Mouse (Mus musculus): ENCODE measurements around the gene Creb3l1. TPM values are rescaled to one million over a fixed set of nuclear protein-coding genes. Genes with fewer than 3 reads are reported as not detected.

Creb3l1 gene
- total and polyA plus RNA-seq, 2 experiments from 2014 or later, result 3.8 to 4.2 TPM

DNA sequence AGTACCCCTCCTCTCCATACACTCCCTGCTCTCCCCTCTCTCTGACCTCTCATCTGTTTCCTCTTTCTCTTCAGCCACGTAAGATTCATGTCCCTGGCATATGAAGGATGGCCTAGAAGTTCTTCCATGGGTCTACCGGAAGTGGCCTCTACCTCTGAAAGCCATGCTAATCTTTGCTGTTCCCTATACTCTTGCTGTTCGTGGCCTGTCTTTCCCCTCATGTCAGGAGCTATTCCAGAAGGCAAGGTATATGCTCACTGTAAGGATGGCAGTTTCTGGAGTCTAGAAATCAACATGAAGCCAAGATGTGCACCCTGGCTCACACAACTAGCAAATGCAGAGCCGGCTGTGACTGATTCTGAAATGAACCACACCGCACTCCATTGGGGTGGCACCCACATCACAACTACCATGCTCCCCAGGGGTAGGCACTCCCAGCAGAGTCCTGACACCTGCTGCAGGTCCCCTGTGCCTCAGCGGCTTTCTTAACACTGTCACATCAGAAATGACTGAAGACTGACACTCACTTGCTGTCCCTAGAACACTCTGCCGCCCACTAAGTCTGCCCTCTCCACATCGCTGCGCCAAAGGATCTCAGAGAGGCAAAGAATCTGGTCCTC is 39.3 kb downstream of the Creb3l1 start:
- no peak overlapping the region for H3K4me3 ChIP-seq (ENCODE audit: low read depth, low read length)
- no peak overlapping the region for H3K9ac ChIP-seq (replicated peaks; ENCODE audit: low read depth, low read length)
- peak overlapping the region; percentile 78 for H3K27ac ChIP-seq (ENCODE audit: low read depth)
- H3K4me2 ChIP-seq (ENCODE audit: low read depth, low read length), result peak overlapping the region; percentile 55
- H3K27me3 ChIP-seq (ENCODE audit: control insufficient read depth, insufficient read depth, low read length), result no peaks in the 10 kb centered on the region
- 47% methylated on average over 9 of the region's 9 CpGs for WGBS
- H3K9me3 ChIP-seq (replicated peaks; ENCODE audit: control insufficient read depth, low read length), result no peaks in the 10 kb centered on the region
- H3K36me3 ChIP-seq (replicated peaks; ENCODE audit: control insufficient read depth, insufficient read depth, low read length), result no peaks in the 10 kb centered on the region
- TF ChIP-seq CTCF (IDR thresholded peaks at IDR 0.05; ENCODE audit: low read depth) (no peak), EP300 (IDR thresholded peaks at IDR 0.05; ENCODE audit: low read depth) (no peak)
- DNase-seq (ENCODE audit: low spot score), result no peak
- no peak; the same call in 1 of the 2 replicates for ATAC-seq (ENCODE audit: insufficient read depth, low read depth)
- peaks cover 10% of the 10 kb centered on the region for H3K4me1 ChIP-seq (ENCODE audit: control insufficient read depth, insufficient read depth)

DNA sequence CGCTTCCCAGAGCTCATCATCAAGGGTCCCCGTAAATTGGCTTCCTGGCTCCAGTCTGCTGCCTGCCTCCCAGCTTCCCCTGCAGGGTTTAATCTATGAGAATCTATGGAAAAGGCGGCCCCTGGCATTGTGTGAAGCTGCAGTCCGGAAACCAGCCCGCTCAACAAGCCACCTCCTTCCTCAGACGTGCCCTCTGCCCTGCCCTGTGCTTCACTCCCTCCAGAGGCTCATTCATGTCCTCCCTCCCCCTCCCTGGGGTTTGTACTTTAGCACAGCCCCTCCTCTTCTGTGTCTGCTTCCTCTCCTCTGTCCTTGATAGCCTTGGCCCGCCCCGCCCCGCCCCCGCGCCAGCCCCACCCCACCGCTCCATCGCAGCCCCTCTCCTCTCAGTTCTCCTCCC is 39.9 kb downstream of the Creb3l1 start:
- DNase-seq (ENCODE audit: low spot score), result peak; percentile 92
- peak; percentile 93 for ATAC-seq (ENCODE audit: insufficient read depth, low read depth)
- peaks cover 10% of the 10 kb centered on the region for H3K4me1 ChIP-seq (ENCODE audit: control insufficient read depth, insufficient read depth)
- 5% methylated on average over 9 of the region's 13 CpGs for WGBS
- H3K36me3 ChIP-seq (replicated peaks; ENCODE audit: control insufficient read depth, insufficient read depth, low read length), result no peaks in the 10 kb centered on the region
- peak overlapping the region; percentile 55 for H3K4me2 ChIP-seq (ENCODE audit: low read depth, low read length)
- H3K4me3 ChIP-seq (ENCODE audit: low read depth, low read length), result no peak overlapping the region
- H3K9ac ChIP-seq (replicated peaks; ENCODE audit: low read depth, low read length), result 0 out of 2 replicates have a peak overlapping the region, but pooled peaks have one; percentile 39
- no peaks in the 10 kb centered on the region for H3K27me3 ChIP-seq (ENCODE audit: control insufficient read depth, insufficient read depth, low read length)
- 0 out of 2 replicates have a peak, but pooled peaks have one; percentile 43 for TF ChIP-seq EP300 (IDR thresholded peaks at IDR 0.05; ENCODE audit: low read depth)
- no peak for TF ChIP-seq CTCF (IDR thresholded peaks at IDR 0.05; ENCODE audit: low read depth)
- H3K27ac ChIP-seq (ENCODE audit: low read depth), result peak overlapping the region; percentile 78
- H3K9me3 ChIP-seq (replicated peaks; ENCODE audit: control insufficient read depth, low read length), result no peaks in the 10 kb centered on the region

DNA sequence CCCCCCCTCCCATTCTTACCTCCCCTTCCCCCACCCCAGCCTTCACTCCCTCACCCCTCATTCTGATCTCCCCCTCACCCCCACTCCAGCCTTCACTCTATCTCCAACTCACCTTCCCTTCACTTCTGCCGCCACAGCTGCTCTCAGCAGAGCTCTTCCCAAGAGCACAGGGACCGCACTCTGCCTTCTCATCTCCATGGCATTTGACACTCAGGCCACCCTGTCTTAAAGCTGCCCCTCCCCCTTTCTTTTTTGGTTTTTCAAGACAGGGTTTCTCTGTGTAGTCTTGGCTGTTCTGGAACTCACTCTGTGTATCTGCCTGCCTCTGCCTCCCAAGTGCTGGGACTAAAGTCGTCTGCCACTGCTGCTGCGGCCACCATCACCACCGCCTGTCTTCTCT is 43.5 kb downstream of the Creb3l1 start:
- no peaks in the 10 kb centered on the region for H3K36me3 ChIP-seq (replicated peaks; ENCODE audit: control insufficient read depth, insufficient read depth, low read length)
- H3K4me3 ChIP-seq (ENCODE audit: low read depth, low read length), result no peak overlapping the region
- ATAC-seq (ENCODE audit: insufficient read depth, low read depth) (no peak), DNase-seq (ENCODE audit: low spot score) (no peak)
- no peak overlapping the region for H3K4me2 ChIP-seq (ENCODE audit: low read depth, low read length)
- H3K9me3 ChIP-seq (replicated peaks; ENCODE audit: control insufficient read depth, low read length), result no peaks in the 10 kb centered on the region
- no peak overlapping the region for H3K27ac ChIP-seq (ENCODE audit: low read depth)
- H3K4me1 ChIP-seq (ENCODE audit: control insufficient read depth, insufficient read depth), result peaks cover 28% of the 10 kb centered on the region
- TF ChIP-seq CTCF (IDR thresholded peaks at IDR 0.05; ENCODE audit: low read depth) (no peak), EP300 (IDR thresholded peaks at IDR 0.05; ENCODE audit: low read depth) (no peak)
- peaks cover 12% of the 10 kb centered on the region for H3K27me3 ChIP-seq (ENCODE audit: control insufficient read depth, insufficient read depth, low read length)
- no peak overlapping the region for H3K9ac ChIP-seq (replicated peaks; ENCODE audit: low read depth, low read length)
- WGBS, result 73% methylated on average over 5 of the region's 5 CpGs

DNA sequence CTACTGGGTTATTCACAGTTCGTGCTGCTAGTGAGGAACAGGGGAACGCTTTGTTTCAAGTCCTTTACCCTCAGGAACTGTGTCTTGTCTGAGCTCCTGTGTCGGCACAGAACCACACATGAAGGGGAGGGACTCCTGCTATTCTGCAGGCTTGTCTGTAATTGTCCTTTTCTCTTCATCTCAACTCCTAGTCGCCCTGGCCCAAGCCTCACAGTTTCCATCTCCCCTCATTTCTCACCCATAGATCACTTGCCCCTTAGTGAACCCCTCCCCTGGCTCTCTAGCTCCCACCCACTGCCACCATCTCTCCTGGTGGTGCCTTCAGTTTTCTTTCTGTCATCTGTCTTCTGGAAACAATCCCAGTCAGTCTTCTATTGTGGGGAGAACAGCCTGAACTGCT is 44.1 kb downstream of the Creb3l1 start:
- no peak overlapping the region for H3K4me3 ChIP-seq (ENCODE audit: low read depth, low read length)
- peaks cover 18% of the 10 kb centered on the region for H3K27me3 ChIP-seq (ENCODE audit: control insufficient read depth, insufficient read depth, low read length)
- peaks cover 31% of the 10 kb centered on the region for H3K4me1 ChIP-seq (ENCODE audit: control insufficient read depth, insufficient read depth)
- ATAC-seq (ENCODE audit: insufficient read depth, low read depth), result no peak
- no peak for DNase-seq (ENCODE audit: low spot score)
- TF ChIP-seq CTCF (IDR thresholded peaks at IDR 0.05; ENCODE audit: low read depth) (no peak), EP300 (IDR thresholded peaks at IDR 0.05; ENCODE audit: low read depth) (no peak)
- 33% methylated on average over 4 of the region's 4 CpGs for WGBS
- no peak overlapping the region for H3K9ac ChIP-seq (replicated peaks; ENCODE audit: low read depth, low read length)
- no peaks in the 10 kb centered on the region for H3K36me3 ChIP-seq (replicated peaks; ENCODE audit: control insufficient read depth, insufficient read depth, low read length)
- no peaks in the 10 kb centered on the region for H3K9me3 ChIP-seq (replicated peaks; ENCODE audit: control insufficient read depth, low read length)
- no peak overlapping the region for H3K4me2 ChIP-seq (ENCODE audit: low read depth, low read length)
- H3K27ac ChIP-seq (ENCODE audit: low read depth), result no peak overlapping the region

DNA sequence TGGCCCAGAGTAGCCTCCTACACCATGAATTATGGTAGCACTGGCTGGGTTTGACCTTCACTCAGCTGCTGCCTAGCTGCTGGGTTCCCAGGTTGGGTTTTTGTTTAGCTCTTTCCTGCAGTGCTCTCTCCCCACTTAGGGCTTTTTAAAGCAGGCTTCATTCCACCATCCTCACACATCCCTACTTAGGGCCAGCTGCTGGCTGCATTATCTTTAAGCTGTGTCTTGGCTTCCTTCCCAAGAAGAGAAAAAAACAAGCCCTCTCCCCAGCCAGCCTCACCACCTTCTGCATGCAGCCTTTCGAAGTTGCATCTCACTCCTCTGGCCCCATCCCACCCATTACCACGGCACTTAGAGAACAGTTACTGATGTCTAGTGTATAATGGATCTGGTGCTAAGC is 45.8 kb downstream of the Creb3l1 start:
- 7% methylated on average over 2 of the region's 2 CpGs for WGBS
- H3K9ac ChIP-seq (replicated peaks; ENCODE audit: low read depth, low read length), result 0 out of 2 replicates have a peak overlapping the region, but pooled peaks have one; percentile 40

DNA sequence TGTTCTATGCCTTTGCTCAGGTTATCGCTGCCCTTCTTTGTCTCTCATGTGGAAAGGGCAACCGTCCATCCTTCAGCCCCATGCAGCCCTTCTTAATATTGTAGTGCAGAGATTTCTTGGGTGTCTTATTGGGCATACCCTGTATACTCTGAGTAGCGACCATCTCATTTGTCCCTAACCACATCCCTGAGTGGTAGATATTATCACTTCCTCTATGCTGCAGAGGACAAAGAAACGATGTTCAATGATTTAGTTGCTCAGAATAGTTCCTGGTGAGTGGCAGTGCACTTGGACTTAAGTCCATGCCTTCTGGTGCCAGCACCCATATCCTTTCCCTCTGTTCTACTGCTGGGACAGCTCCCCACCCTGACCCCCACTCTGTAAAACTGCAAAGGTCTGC is 46.3 kb downstream of the Creb3l1 start:
- Histone ChIP-seq H3K27me3 (ENCODE audit: control insufficient read depth, insufficient read depth, low read length) (peaks cover 26% of the 10 kb centered on the region), H3K4me1 (ENCODE audit: control insufficient read depth, insufficient read depth) (peaks cover 21% of the 10 kb centered on the region), H3K4me2 (ENCODE audit: low read depth, low read length) (no peak overlapping the region), H3K36me3 (replicated peaks; ENCODE audit: control insufficient read depth, insufficient read depth, low read length) (no peaks in the 10 kb centered on the region), H3K9me3 (replicated peaks; ENCODE audit: control insufficient read depth, low read length) (no peaks in the 10 kb centered on the region), H3K4me3 (ENCODE audit: low read depth, low read length) (no peak overlapping the region), H3K9ac (replicated peaks; ENCODE audit: low read depth, low read length) (no peak overlapping the region), H3K27ac (ENCODE audit: low read depth) (no peak overlapping the region)
- 57% methylated on average over 4 of the region's 4 CpGs for WGBS
- TF ChIP-seq CTCF (IDR thresholded peaks at IDR 0.05; ENCODE audit: low read depth) (no peak), EP300 (IDR thresholded peaks at IDR 0.05; ENCODE audit: low read depth) (no peak)
- DNase-seq (ENCODE audit: low spot score), result no peak
- ATAC-seq (ENCODE audit: insufficient read depth, low read depth), result no peak

More for the DNA sequence above, 45.8 kb downstream of the Creb3l1 start:
- H3K4me3 ChIP-seq (ENCODE audit: low read depth, low read length), result no peak overlapping the region
- peaks cover 26% of the 10 kb centered on the region for H3K27me3 ChIP-seq (ENCODE audit: control insufficient read depth, insufficient read depth, low read length)
- H3K9me3 ChIP-seq (replicated peaks; ENCODE audit: control insufficient read depth, low read length), result no peaks in the 10 kb centered on the region
- no peak overlapping the region for H3K4me2 ChIP-seq (ENCODE audit: low read depth, low read length)
- no peak overlapping the region for H3K27ac ChIP-seq (ENCODE audit: low read depth)
- no peak for DNase-seq (ENCODE audit: low spot score)
- ATAC-seq (ENCODE audit: insufficient read depth, low read depth), result no peak
- no peak for TF ChIP-seq EP300 (IDR thresholded peaks at IDR 0.05; ENCODE audit: low read depth)
- TF ChIP-seq CTCF (IDR thresholded peaks at IDR 0.05; ENCODE audit: low read depth), result no peak
- peaks cover 21% of the 10 kb centered on the region for H3K4me1 ChIP-seq (ENCODE audit: control insufficient read depth, insufficient read depth)
- no peaks in the 10 kb centered on the region for H3K36me3 ChIP-seq (replicated peaks; ENCODE audit: control insufficient read depth, insufficient read depth, low read length)

Data from heart, postnatal 0 days (tissue).